Mouse (Mus musculus): ENCODE results near the gene Kcnc1.

The Kcnc1 gene

GRCm38 (mm10) chr7:46394933-46395332, 1.4 kb upstream of the Kcnc1 start:
- no peak for DNase-seq (ENCODE audit: low spot score)

- no peak for DNase-seq (ENCODE audit: low spot score)
Observed at GRCm38 (mm10) chr7:46395571-46395970, 726 bp upstream of the Kcnc1 start.

GRCm38 (mm10) chr7:46396928-46397731, 833 bp downstream of the Kcnc1 start:
- DNase-seq (ENCODE audit: low spot score), result no peak

GRCm38 (mm10) chr7:46397732-46398333, 1.5 kb downstream of the Kcnc1 start:
- no peak for DNase-seq (ENCODE audit: low spot score)

- no peak for DNase-seq (ENCODE audit: low spot score)
Observed at GRCm38 (mm10) chr7:46398612-46399011, 2.3 kb downstream of the Kcnc1 start.

- DNase-seq (ENCODE audit: low spot score), result no peak
Observed at GRCm38 (mm10) chr7:46399676-46400075, 3.4 kb downstream of the Kcnc1 start.

- DNase-seq (ENCODE audit: low spot score), result no peak
Observed at GRCm38 (mm10) chr7:46400346-46400745, 4.0 kb downstream of the Kcnc1 start.

- DNase-seq (ENCODE audit: low spot score), result no peak
Observed at GRCm38 (mm10) chr7:46401371-46402180, 5.3 kb downstream of the Kcnc1 start.

- no peak for DNase-seq (ENCODE audit: low spot score)
Observed at GRCm38 (mm10) chr7:46403616-46404485, 7.6 kb downstream of the Kcnc1 start.

GRCm38 (mm10) chr7:46404756-46405155, 8.5 kb downstream of the Kcnc1 start:
- no peak for DNase-seq (ENCODE audit: low spot score)

- DNase-seq (ENCODE audit: low spot score), result no peak
Observed at GRCm38 (mm10) chr7:46408606-46409005, 12.3 kb downstream of the Kcnc1 start.

GRCm38 (mm10) chr7:46409204-46409789, 13.0 kb downstream of the Kcnc1 start:
- no peak for DNase-seq (ENCODE audit: low spot score)

GRCm38 (mm10) chr7:46410727-46411126, 14.4 kb downstream of the Kcnc1 start:
- DNase-seq (ENCODE audit: low spot score), result no peak

- no peak for DNase-seq (ENCODE audit: low spot score)
Observed at GRCm38 (mm10) chr7:46412823-46413222, 16.5 kb downstream of the Kcnc1 start.

GRCm38 (mm10) chr7:46413959-46414725, 17.8 kb downstream of the Kcnc1 start:
- DNase-seq (ENCODE audit: low spot score), result no peak

- no peak for DNase-seq (ENCODE audit: low spot score)
Observed at GRCm38 (mm10) chr7:46415818-46416425, 19.6 kb downstream of the Kcnc1 start.

GRCm38 (mm10) chr7:46417467-46417866, 21.2 kb downstream of the Kcnc1 start:
- no peak for DNase-seq (ENCODE audit: low spot score)

GRCm38 (mm10) chr7:46418102-46418622, 21.9 kb downstream of the Kcnc1 start:
- no peak for DNase-seq (ENCODE audit: low spot score)

GRCm38 (mm10) chr7:46421535-46421934, 25.2 kb downstream of the Kcnc1 start:
- DNase-seq (ENCODE audit: low spot score), result no peak

Measured in yolk sac, embryonic 10.5 days (tissue).